Mouse (Mus musculus) T-helper 17 cell (primary cell): ENCODE measurements around the gene Mroh7.

Experiments used
- in situ Hi-C, 2 experiments: fragments of 300-600 bp; cut with MboI, MseI; formaldehyde crosslinking; loops; 1 replicate in 1 of 2; 2 replicates in 1 of 2; pipeline ENCODE4 v1.15.1; 2025; ENCODE audit warnings: high pct_unique_total_duplicates in 2 of 2

Mroh7 gene

GRCm38 (mm10) chr4:106633281-106634085, 97.2 kb downstream of the Mroh7 start:
- in situ Hi-C loops, result loop anchor here (5.0 kb wide), 1 partner anchor 74 kb away; no protein-coding TSS in a partner anchor

- in situ Hi-C loops, result loop anchor here (5.0 kb wide), 1 partner anchor 75 kb away; no protein-coding TSS in a partner anchor
These were observed 98.4 kb downstream of the Mroh7 start for GRCm38 (mm10) chr4:106632313-106632712.
